Mouse (Mus musculus): ENCODE measurements around the gene Ostc.
A peak's percentile ranks its signal among the peaks of the same experiment; 100 is the strongest.

Ostc gene

GRCm38 (mm10) chr3:130710103-130710502 is 859 bp upstream of the Ostc start:
- no peak for DNase-seq (ENCODE audit: low spot score)

DNA sequence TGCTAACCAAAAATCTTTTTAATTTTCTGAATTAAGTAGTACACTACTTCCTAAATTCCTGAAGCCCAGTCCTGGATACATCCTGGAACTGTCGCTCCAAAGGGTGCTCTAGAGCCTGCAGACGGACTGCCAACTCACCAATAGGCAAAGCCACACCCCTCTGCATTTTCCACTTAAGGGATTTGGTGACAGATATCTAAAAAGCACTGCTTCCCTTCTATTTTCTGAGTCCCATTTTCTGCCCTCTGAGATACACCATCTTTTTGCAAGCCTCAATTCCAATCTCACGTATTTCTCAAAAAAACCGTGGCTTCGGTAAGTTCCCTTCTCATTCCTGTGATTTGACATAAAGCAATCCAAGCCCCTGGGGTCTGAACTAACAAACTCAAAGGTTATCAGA is 715 bp downstream of the Ostc start:
- DNase-seq (ENCODE audit: low spot score): no peak

DNA sequence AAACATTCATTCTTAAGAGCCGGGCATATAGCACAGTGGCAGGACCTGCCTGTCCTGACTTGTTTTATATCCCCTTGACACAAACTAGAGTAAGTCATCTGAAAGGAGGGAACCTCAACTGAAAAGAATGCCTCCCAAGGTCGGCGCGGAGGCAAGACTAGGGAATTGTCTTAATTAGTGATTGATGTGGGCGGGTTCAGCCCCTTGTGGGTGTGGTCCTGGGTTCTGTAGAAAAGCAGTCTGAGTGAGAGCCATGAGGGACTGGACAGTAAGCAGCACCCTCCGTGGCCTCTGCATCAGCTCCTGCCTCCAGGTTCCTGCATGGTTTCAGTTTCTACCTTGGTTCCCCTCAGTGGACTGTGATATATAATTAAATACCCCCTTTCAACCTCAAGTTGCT is 7.0 kb downstream of the Ostc start:
- no peak for DNase-seq (ENCODE audit: low spot score)

DNA sequence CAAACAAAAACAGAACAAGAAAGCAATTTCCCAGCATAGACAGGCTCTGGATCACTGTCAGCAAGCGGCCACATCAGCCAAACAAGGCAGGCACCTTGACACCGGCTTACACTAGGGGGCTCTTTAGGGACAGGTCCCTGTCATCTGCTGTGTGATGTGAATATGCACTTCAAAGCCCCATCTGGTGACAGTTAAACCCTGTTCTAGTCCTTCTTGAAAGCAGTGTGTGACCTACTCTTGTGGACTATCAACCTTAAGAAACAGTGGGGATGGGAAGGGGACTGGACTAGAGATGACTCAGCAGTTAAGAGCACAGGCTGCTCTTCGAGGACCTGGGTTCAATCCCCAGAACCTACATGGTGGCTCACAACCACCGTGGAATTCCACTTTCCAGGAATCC is 11.6 kb downstream of the Ostc start:
- no peak for DNase-seq (ENCODE audit: low spot score)

GRCm38 (mm10) chr3:130694705-130695104 is 14.5 kb downstream of the Ostc start:
- no peak for DNase-seq (ENCODE audit: low spot score)

DNA sequence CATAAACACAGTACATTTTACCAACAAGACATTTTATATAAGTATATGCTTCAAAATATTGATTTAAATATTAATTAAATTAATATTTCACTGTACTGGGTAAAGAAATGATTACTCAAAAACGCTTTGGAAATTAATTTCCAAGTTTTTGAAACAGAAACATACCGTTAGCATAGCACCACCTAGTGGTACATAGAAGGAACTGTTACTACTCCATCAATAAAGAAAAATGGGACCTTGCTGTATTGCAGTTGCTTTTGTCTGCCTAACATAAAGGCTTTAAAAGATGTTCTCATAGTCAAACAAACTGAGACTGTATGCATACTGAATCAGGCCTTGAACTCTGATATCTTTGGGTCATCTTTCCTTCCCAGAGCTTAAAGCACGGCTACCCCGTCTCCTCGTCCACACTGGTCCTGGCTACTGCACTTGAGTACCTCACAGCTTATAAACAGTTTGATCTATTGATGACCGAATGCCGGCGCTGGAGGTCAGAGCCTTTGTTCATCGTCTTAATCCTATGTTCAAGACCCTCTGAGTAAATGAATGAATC is 15.1 kb downstream of the Ostc start:
- no peak for DNase-seq (ENCODE audit: low spot score)

- DNase-seq (ENCODE audit: low spot score): no peak
Observed at GRCm38 (mm10) chr3:130691596-130692170, 17.6 kb downstream of the Ostc start.

GRCm38 (mm10) chr3:130690834-130691595 is 18.2 kb downstream of the Ostc start:
- no peak for DNase-seq (ENCODE audit: low spot score)

- peak; percentile 84 for DNase-seq (ENCODE audit: low spot score)
Observed at GRCm38 (mm10) chr3:130689630-130690029, 19.6 kb downstream of the Ostc start.

DNA sequence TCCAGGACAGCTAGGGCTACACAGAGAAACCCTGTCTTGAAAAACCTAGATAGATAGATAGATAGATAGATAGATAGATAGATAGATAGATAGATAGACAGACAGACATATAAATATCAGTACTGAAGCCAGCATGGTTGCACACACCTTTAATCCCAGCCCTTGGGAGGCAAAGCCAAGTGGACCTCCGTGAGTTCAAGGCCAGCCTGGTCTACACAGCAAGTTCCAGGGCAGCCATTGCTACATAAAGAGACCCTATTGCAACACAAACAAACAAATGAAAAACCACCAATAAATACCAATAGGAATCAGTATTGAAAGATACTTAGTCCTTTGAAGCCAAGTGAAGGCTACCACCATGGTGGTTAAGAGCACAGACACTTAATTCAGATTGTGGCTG is 22.2 kb downstream of the Ostc start:
- DNase-seq (ENCODE audit: low spot score): no peak

GRCm38 (mm10) chr3:130685014-130685366 is 24.3 kb downstream of the Ostc start:
- no peak for DNase-seq (ENCODE audit: low spot score)

- no peak for DNase-seq (ENCODE audit: low spot score)
Observed at GRCm38 (mm10) chr3:130684276-130685013, 24.8 kb downstream of the Ostc start.

GRCm38 (mm10) chr3:130683836-130684235 is 25.4 kb downstream of the Ostc start:
- no peak for DNase-seq (ENCODE audit: low spot score)

- DNase-seq (ENCODE audit: low spot score): no peak
Observed at GRCm38 (mm10) chr3:130682183-130682582, 27.1 kb downstream of the Ostc start.

DNA sequence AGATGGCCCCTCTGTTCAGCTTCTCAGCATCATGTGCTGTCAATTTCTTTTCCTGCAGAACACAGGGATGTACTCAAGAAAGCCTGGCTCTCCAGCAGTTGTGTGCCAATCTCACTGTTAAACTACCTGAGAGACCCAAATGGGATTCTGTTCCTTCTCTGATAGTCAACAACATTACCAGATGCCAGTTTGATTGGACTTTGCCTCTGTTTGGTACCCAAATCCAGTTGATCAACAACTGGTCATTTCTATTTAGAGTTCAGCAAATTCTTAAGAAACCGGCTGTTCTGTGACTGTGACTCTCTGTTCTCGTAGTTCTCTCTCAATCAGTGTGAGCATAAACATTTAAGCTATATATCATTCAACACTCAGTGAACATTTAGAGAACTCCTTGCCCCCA is 28.0 kb downstream of the Ostc start:
- DNase-seq (ENCODE audit: low spot score): no peak

DNA sequence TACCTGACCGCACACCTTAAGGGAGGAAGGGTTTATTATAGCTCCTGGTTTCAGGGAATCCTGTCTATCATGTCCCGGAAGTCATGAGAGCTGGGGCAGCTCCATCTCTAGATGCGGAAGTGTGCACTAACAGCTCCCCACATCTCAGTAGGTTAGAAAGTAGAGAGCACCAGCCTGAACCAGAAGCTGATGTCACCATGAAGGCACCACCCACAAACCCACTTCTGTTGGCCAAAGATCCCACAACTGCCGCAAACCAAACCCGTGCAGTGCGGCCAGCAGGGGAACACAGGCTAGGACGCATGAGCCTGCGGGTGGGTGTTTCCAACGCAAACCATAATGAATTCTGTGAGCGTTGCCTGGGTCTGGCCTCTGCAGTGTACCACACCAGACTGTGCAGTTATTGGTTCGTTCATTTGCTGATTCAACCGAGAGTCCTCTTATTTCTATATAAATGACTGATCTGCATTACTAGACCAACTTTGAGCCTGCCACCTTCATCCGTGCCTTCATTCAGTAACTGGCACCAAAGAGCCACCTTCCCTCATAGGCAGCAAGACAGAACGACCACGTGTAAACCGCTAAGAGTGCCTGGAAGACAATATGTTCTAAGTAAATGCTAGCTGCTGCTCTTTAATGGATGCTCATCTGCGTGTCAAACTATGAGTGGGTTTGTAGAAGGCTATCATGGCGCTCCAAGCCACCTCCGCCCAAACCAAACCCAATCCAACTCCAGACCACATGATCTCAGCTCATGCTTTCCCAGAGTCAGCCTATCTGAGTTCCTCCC is 31.4 kb downstream of the Ostc start:
- DNase-seq (ENCODE audit: low spot score): no peak

DNA sequence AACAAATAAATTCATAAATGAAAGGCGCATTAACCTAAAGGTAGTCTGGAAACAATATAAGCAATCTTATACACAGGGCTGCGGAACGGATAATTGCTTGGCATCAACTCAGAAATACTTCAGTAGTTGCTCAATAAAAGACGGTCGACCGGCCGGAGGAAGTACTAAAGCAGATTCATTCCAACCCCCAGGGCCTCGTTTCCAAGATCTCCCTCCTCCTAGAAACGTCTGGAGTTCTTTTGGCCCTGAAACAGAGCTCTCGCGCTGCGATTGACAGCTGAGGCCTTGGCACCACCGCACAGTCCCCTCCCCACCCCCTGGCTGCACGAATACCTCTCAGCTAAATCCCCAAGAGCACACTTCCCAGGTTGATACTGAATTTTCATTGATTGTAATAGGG is 38.0 kb downstream of the Ostc start:
- no peak for DNase-seq (ENCODE audit: low spot score)

DNA sequence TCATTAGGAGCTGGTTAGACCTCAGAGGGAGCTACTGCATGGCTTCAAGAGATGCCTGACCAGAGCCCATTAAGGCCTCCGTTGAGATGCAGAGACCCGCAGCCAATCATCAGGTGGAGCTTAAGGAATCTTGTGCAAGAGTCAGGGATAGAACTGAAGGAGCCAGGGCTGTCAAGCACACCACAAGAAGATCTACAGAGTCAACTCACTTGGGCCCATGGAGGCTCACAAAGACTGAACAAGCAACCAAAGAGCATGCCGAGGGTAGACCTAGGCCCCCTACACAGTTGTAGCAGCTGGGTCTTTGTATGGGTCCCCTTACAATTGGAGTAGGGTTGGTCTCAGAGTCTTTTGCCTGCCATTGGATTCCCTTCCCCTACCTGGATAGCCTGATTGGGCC is 46.7 kb downstream of the Ostc start:
- no peak for DNase-seq (ENCODE audit: low spot score)

GRCm38 (mm10) chr3:130660619-130661018 is 48.6 kb downstream of the Ostc start:
- no peak for DNase-seq (ENCODE audit: low spot score)

- no peak for DNase-seq (ENCODE audit: low spot score)
Observed at GRCm38 (mm10) chr3:130649569-130649968, 59.7 kb downstream of the Ostc start.

DNA sequence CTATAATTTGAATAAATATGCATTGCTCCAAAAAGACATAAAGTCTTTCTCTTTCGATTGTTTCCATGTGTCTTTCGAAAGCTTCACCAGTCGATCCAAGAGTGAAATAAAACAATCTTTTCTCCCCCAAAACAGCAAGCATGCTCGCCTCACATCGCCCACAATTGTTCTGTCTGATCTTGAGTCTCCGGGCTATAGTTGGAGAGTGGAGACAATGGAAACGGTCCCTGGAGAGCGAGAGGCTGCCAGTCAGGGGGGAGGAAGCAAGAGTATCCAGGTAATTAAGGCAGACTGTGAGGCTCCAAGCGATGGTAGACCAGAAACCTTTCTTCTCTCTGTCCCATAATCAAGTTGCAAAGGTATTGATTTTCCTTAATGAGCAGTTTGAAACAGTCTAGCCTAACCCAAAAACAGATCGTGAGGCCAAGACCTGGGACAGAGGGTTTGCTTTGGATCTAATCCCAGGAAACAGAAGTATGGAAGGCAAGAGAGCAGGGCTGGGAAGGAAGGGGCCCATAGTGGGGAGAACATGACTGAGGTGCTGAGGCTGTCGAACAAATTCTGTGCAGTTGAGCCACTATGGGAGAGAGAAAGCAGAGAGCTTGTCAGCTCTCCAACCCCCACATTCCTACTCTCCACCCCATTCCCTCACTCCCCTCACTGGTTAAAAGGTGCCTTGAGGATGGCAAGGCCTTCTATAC is 63.0 kb downstream of the Ostc start:
- DNase-seq (ENCODE audit: low spot score): no peak
